Mouse (Mus musculus): Measurements from ENCODE around the gene Chrd. TPM values are rescaled to one million over a fixed set of nuclear protein-coding genes. Genes with fewer than 3 reads are reported as not detected.

Gene Chrd
- polyA plus RNA-seq, 1 experiment from 2014 or later, result 3.6 TPM

DNA sequence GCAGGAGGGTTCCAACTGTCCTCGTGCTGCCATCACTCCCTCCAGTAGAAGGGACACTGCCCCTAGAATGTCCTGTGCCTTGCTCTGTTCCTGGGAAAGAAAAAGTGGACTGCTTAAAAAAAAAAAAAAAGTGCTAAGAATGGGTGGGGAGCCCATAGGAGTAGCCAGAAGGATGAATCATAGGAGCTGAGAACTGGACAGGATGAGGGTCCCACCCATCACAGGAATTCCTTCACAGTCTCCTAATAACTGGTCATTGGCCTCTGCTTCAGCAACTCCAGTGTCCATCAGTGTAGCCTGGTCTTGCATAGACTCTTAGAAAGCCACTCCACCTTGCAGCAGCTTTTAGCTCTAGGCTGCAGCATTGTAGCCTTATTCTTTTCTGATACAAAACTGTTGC, 6.5 kb upstream of the Chrd start:
- no peak for DNase-seq (ENCODE audit: low spot score)
- Histone ChIP-seq H3K4me1 (replicated peaks) (peaks cover 14% of the 10 kb centered on the region), H3K27ac (no peak overlapping the region), H3K36me3 (peaks cover 17% of the 10 kb centered on the region), H3K9me3 (no peaks in the 10 kb centered on the region), H3K4me3 (no peak overlapping the region), H3K27me3 (ENCODE audit: insufficient read depth, poor library complexity, severe bottlenecking) (peaks cover under 1% of the 10 kb centered on the region; the same call in 1 of the 2 replicates)
- 53% methylated on average over 1 of the region's 1 CpGs for WGBS

DNA sequence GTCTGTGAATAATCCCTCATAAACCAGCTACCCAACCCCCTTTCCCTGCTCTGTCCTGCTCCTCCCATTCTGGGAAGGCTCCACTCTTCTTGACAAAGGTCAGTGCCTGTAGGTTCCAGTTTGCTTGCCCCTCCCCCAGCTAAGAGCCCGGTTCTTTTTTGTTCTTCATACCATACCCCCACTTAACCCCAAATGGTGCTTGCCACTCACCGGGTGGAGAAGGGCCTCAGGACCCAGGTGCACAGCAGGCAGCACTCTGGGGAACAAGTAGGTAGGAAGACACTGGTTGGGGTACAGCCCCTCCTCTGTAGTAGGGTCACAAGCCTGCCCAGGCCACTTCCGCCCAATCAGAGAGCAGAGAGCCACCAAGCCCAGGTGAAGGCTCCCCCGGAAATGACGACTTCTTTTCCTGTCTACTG, 2.6 kb upstream of the Chrd start:
- H3K27me3 ChIP-seq (ENCODE audit: insufficient read depth, poor library complexity, severe bottlenecking), result peaks cover 32% of the 10 kb centered on the region
- peaks cover 41% of the 10 kb centered on the region for H3K4me1 ChIP-seq (replicated peaks)
- H3K27ac ChIP-seq, result no peak overlapping the region
- H3K36me3 ChIP-seq, result no peaks in the 10 kb centered on the region
- no peaks in the 10 kb centered on the region for H3K9me3 ChIP-seq
- WGBS, result 36% methylated on average over 5 of the region's 5 CpGs
- no peak overlapping the region for H3K4me3 ChIP-seq
- no peak for DNase-seq (ENCODE audit: low spot score)

DNA sequence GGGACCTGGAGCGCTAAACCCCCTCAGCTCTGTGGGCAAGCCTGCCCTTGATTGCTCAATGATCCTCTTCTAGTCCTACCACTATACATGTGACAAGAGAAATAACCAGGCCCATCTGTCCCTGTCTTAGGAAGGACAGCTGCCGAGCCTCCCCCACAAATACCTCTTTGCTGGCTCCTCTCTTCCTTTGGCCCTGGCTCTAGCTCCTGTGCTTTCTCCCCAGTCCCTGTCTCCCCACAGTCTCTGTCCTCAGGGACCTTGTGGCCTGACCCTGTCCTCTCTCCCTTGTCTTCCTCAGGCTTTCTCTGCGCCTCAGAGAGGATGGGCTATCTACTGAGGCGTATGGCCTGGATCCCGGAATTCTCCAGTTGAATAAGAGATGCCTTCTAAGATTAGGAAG, 1.2 kb upstream of the Chrd start:
- 69% methylated on average over 5 of the region's 5 CpGs for WGBS
- DNase-seq (ENCODE audit: low spot score), result no peak
- H3K27me3 ChIP-seq (ENCODE audit: insufficient read depth, poor library complexity, severe bottlenecking), result peaks cover 42% of the 10 kb centered on the region
- peak overlapping the region; percentile 94 for H3K27ac ChIP-seq
- H3K36me3 ChIP-seq, result no peaks in the 10 kb centered on the region
- H3K4me3 ChIP-seq, result peak overlapping the region; percentile 16; the same call in 1 of the 2 replicates
- H3K9me3 ChIP-seq, result no peaks in the 10 kb centered on the region
- H3K4me1 ChIP-seq (replicated peaks), result peaks cover 41% of the 10 kb centered on the region

DNA sequence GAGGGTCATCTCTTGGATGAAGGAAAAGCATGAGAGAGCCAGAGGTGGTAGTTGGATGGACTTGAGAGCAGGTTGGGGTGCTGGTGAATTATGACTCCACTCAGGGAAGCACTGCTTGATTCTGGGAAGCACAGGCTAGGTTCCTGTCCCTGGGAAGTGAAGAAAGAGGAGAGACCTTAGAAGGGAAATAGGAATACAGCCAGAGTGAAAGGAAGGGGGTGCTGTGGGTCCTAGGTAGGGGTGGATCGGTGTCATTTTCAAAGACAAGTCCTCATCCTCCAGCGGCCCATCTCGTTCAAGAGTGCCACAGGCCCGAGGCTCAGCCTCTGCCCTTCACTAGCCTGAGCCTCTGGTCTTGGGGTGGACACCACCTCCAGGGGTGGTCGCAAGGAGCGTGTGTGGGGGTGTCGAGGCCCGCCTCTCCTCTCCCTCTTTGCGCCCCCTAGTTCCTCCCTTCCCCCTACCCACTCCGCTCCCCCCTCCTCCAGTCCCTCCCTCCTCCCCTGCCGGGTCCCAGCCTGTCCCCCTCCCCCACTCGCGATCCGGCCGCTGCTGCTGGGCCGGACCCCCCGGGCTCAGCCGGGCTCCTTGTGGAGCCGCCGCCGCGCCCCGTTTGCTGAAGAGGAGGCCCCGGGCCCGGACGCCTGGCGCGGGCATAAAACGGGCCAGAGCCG, 539 bp upstream of the Chrd start:
- Histone ChIP-seq H3K4me3 (peak overlapping the region; percentile 84), H3K9me3 (no peaks in the 10 kb centered on the region), H3K4me1 (replicated peaks) (peaks cover 41% of the 10 kb centered on the region), H3K36me3 (0 out of 2 replicates have a peak, but pooled peaks cover 2% of the 10 kb centered on the region), H3K27me3 (ENCODE audit: insufficient read depth, poor library complexity, severe bottlenecking) (peaks cover 42% of the 10 kb centered on the region), H3K27ac (peak overlapping the region; percentile 94)
- under 1% methylated on average over 30 of the region's 30 CpGs for WGBS
- DNase-seq (ENCODE audit: low spot score), result no peak

DNA sequence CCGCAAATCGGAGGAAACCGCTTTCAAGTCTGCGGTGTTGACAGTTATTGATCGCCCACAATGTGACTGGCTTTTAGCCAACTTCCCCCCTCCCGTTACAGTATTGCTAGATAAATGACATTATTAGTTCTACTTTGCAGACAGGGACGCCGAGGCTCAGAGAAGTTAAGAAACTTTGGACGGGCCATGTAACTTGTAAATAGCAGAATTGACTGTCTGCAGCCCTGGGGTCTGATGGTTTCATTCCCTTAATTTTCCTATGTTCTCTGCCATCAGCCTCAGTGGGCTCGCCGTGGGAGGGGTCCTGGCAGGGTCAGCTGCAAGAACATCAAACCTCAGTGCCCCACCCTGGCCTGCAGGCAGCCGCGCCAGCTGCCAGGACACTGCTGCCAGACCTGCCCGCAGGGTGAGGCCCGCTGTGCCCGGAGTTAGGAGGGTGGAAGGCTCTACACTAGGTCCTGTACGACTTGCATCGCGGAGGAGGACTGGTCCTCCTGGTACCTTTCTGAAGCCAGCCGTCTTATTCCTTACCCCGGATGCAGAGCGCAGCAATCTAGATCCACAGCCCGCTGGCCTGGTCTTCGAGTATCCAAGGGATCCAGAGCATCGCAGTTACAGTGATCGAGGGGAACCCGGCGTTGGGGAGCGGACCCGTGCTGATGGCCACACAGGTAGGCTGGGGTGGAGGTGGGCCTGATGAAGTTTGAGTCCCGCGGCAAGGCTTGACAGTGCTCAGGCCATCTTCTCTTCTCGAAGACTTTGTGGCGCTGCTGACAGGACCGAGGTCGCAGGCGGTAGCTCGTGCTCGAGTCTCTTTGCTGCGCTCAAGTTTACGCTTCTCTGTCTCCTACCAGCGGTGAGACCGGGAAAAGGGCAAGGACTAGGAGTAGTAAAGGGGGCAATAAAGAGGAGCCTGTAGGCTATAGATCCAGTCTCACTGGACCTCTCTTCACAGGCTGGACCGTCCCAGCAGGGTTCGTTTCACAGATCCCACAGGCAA, 1.1 kb downstream of the Chrd start, which contains the start of gene Thpo:
Gene Thpo, minus strand, starts transcription at position 781 of the 1,000 bp plus-strand sequence.
- WGBS, result 2% methylated on average over 45 of the region's 45 CpGs
- H3K27me3 ChIP-seq (ENCODE audit: insufficient read depth, poor library complexity, severe bottlenecking), result peaks cover 45% of the 10 kb centered on the region
- peak within 1 kb of the TSS; percentile 94 for H3K27ac ChIP-seq

DNA sequence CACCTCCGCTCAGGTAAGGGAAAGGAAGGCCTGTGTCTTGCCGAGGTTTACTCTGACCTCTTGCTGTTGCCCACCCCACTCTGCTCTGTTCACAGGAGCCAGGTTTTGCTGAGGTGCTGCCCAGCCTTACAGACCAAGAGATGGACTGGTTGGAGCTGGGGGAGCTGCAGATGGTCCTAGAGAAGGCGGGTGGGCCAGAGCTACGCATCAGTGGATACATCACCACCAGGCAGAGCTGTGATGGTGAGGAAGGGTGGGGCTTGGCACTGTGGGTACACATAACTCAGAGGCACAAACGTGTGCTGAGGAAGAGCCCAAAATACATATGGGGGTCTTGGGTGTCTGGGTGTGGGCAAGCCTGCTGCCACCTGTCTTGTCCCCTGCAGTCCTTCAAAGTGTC, 2.7 kb downstream of the Chrd start:
- H3K4me3 ChIP-seq, result no peak overlapping the region
- no peak overlapping the region for H3K27ac ChIP-seq
- 0 out of 2 replicates have a peak, but pooled peaks cover 2% of the 10 kb centered on the region for H3K36me3 ChIP-seq
- peaks cover 45% of the 10 kb centered on the region for H3K27me3 ChIP-seq (ENCODE audit: insufficient read depth, poor library complexity, severe bottlenecking)
- H3K9me3 ChIP-seq, result no peaks in the 10 kb centered on the region
- DNase-seq (ENCODE audit: low spot score), result no peak
- H3K4me1 ChIP-seq (replicated peaks), result peaks cover 32% of the 10 kb centered on the region
- 80% methylated on average over 5 of the region's 5 CpGs for WGBS

More for the DNA sequence above, 1.1 kb downstream of the Chrd start, which contains the start of gene Thpo:
- Histone ChIP-seq H3K36me3 (0 out of 2 replicates have a peak, but pooled peaks cover 2% of the 10 kb centered on the region), H3K9me3 (no peaks in the 10 kb centered on the region), H3K4me1 (replicated peaks) (peaks cover 41% of the 10 kb centered on the region), H3K4me3 (peak within 1 kb of the TSS; percentile 84)
- peak; percentile 46 for DNase-seq (ENCODE audit: low spot score)

DNA sequence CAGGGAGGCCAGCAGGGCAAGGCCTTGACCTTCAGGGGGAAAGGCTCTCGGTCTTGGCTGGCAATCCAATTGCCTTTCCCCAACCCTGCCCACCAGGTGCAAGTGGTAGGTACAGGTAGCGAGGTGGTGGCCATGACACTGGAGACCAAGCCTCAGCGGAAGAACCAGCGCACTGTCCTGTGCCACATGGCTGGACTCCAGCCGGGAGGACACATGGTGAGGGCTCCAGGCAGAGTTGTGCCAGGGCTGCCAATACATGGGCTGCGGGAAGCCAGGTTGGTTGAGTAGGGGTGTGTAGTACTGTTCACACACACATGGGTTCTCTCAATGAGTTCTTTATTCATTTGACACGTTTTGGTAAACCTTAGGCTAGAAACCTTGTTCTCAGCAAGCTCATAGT, 3.2 kb downstream of the Chrd start:
- Histone ChIP-seq H3K9me3 (no peaks in the 10 kb centered on the region), H3K4me3 (no peak overlapping the region), H3K27ac (no peak overlapping the region), H3K36me3 (0 out of 2 replicates have a peak, but pooled peaks cover 2% of the 10 kb centered on the region), H3K27me3 (ENCODE audit: insufficient read depth, poor library complexity, severe bottlenecking) (peaks cover 45% of the 10 kb centered on the region), H3K4me1 (replicated peaks) (peaks cover 31% of the 10 kb centered on the region)
- 91% methylated on average over 7 of the region's 7 CpGs for WGBS
- DNase-seq (ENCODE audit: low spot score), result no peak

DNA sequence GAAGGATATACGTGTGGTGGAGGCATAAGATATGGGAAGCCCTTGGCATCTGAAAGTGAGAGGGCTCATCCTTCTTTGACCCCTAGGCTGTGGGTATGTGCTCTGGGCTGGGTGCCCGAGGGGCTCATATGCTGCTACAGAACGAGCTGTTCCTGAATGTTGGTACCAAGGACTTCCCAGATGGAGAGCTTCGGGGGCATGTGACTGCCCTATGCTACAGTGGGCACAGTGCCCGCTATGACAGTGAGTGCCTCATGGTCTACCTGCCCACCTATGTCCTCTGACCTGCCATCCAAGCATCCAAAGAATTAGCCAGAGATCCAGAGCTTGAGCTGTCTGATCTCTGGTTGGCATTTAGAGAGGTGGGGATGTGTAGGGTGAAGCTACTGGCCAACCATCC, 3.9 kb downstream of the Chrd start:
- Histone ChIP-seq H3K9me3 (no peaks in the 10 kb centered on the region), H3K27ac (no peak overlapping the region), H3K4me3 (no peak overlapping the region), H3K27me3 (ENCODE audit: insufficient read depth, poor library complexity, severe bottlenecking) (peaks cover 40% of the 10 kb centered on the region), H3K36me3 (peaks cover 5% of the 10 kb centered on the region; the same call in 1 of the 2 replicates), H3K4me1 (replicated peaks) (peaks cover 29% of the 10 kb centered on the region)
- WGBS, result 87% methylated on average over 5 of the region's 5 CpGs
- DNase-seq (ENCODE audit: low spot score), result no peak

DNA sequence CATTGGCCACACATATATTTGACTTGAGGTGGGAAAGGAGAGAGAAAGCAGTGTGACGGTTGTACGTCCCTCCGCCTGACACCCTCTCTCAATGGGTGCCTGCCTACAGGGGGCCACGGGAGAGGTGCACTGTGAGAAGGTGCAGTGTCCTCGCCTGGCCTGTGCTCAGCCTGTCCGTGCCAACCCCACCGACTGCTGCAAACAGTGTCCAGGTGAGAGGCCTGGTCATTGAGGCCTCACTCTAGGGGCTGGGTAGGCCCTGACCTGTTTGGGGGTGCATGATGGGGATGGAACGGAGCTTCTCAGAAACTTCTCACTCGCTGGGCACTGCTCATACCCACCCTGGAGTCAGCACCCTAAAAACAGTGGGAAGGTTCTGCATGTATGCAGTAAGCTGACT, 6.9 kb downstream of the Chrd start:
- no peak overlapping the region for H3K27ac ChIP-seq
- DNase-seq (ENCODE audit: low spot score), result no peak
- peaks cover 18% of the 10 kb centered on the region for H3K27me3 ChIP-seq (ENCODE audit: insufficient read depth, poor library complexity, severe bottlenecking)
- H3K4me1 ChIP-seq (replicated peaks), result no peaks in the 10 kb centered on the region
- no peak overlapping the region for H3K4me3 ChIP-seq
- 91% methylated on average over 9 of the region's 9 CpGs for WGBS
- peaks cover 7% of the 10 kb centered on the region; the same call in 1 of the 2 replicates for H3K36me3 ChIP-seq
- H3K9me3 ChIP-seq, result no peaks in the 10 kb centered on the region

DNA sequence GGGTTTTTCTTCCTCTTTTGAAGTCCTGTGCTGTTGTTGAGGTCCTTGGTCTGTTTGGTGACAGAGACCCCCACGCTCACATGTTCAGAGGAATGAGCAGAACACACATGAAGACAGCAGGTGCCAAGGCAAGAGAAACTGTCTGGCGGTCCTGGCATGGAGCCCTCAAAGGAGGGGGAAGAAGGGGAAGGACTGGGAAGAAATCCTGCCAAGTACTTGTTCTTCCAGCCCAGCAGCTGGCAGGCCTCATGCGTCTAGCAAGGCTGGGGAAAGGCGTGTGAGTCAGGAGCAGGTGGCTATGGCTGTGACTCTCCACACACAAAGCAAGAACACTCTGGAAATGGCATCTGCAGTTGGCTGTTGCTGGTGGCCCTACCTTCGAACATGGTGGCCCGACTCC, 13.7 kb downstream of the Chrd start:
- Histone ChIP-seq H3K4me1 (replicated peaks) (no peaks in the 10 kb centered on the region), H3K4me3 (no peak overlapping the region), H3K27me3 (ENCODE audit: insufficient read depth, poor library complexity, severe bottlenecking) (no peaks in the 10 kb centered on the region), H3K27ac (no peak overlapping the region), H3K36me3 (peaks cover 4% of the 10 kb centered on the region; the same call in 1 of the 2 replicates), H3K9me3 (no peaks in the 10 kb centered on the region)
- WGBS, result 87% methylated on average over 6 of the region's 6 CpGs
- DNase-seq (ENCODE audit: low spot score), result no peak

DNA sequence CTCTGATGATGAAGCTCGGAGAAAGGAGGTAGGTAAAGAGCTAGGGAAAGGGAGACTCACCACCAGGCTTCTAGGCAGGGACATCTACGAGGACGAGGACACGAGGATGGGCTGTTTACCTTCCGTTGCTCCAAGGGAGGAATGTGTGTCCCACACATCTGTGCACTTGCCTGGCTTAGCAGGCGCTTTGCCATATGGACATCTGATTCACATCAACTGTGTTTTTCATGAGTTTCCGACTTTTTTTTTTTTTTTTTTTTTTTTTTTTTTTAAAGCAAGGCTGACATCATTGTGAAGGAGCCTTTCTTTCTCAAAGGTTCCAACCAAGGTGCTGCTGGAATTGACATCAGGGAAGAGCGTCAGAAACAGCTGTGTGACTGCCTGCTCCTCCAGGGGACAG, 17.6 kb downstream of the Chrd start:
- Histone ChIP-seq H3K9me3 (no peaks in the 10 kb centered on the region), H3K27ac (no peak overlapping the region), H3K36me3 (no peaks in the 10 kb centered on the region), H3K4me1 (replicated peaks) (no peaks in the 10 kb centered on the region), H3K27me3 (ENCODE audit: insufficient read depth, poor library complexity, severe bottlenecking) (no peaks in the 10 kb centered on the region), H3K4me3 (no peak overlapping the region)
- DNase-seq (ENCODE audit: low spot score), result no peak
- 67% methylated on average over 8 of the region's 8 CpGs for WGBS

DNA sequence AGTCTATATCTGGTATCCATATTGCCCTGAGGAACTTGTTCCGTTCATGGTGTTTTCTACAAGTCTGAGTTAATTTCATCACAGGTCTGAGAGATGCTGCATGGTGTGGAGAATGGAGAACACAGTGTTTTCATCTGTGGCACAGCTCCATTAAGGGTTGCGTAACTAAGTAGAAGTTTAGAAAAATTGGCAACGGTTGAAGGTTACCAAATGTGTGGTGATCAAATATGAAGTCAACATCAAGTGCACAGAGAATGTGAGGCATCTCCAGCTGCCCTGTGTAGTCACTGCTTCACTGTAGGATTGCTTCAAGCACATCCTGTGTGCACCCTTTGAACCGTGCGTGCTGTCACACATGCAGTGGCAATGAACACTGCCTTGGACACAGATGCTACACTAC, 23.1 kb downstream of the Chrd start:
- no peaks in the 10 kb centered on the region for H3K4me1 ChIP-seq (replicated peaks)
- 90% methylated on average over 5 of the region's 5 CpGs for WGBS
- no peaks in the 10 kb centered on the region for H3K27me3 ChIP-seq (ENCODE audit: insufficient read depth, poor library complexity, severe bottlenecking)
- H3K9me3 ChIP-seq, result no peaks in the 10 kb centered on the region
- no peak overlapping the region for H3K4me3 ChIP-seq
- no peak overlapping the region for H3K27ac ChIP-seq
- H3K36me3 ChIP-seq, result no peaks in the 10 kb centered on the region
- no peak for DNase-seq (ENCODE audit: low spot score)

DNA sequence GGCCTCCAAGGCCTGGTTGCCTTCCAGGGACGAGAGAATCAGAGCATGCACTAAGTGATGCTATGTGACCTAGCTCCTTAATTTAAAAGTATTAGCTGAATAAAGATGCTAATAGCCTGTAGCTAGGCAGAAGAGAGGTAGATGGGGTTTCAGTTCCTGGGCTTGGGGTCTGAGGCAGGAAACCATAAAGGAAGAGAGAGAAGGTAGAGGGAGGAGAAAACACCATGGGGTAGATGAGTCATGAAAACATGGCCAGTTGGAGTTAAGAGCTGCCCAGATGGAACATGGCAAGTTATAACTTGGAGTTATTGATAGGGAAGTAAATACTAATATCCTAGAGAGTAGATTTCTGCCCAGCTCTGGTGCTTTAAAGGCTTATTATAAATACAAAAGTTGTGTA, 24.5 kb downstream of the Chrd start:
- DNase-seq (ENCODE audit: low spot score), result no peak
- Histone ChIP-seq H3K27me3 (ENCODE audit: insufficient read depth, poor library complexity, severe bottlenecking) (no peaks in the 10 kb centered on the region), H3K27ac (no peak overlapping the region), H3K36me3 (no peaks in the 10 kb centered on the region), H3K4me3 (no peak overlapping the region), H3K9me3 (no peaks in the 10 kb centered on the region), H3K4me1 (replicated peaks) (no peaks in the 10 kb centered on the region)
- WGBS, result 75% methylated on average over 1 of the region's 1 CpGs

Measured in hindbrain, embryonic 10.5 days (tissue).